11 mouse cellular contexts compared by ENCODE assay signal in genomic region chr1:37248406-37248805, GRCm38 (mm10). TPM values are rescaled to one million over a fixed set of nuclear protein-coding genes. Genes with fewer than 3 reads are reported as not detected.
DNase-seq lines count a peak whose midpoint lies in the region; ATAC-seq and TF ChIP-seq lines count a peak whose summit lies in the region.
"Had no signal": no experiment of that assay in that cellular context is flagged by ENCODE, and none has a peak within 500 bp of the region (broad histone marks: within the 10 kb centered on the region; RNA-seq: fewer than 3 reads in every experiment).

No protein-coding gene starts in this region.

- no peaks in the 10 kb centered on the region for H3K9me3 ChIP-seq in lung, embryonic 14.5 days (ENCODE audit: low read depth, low read length)
- H3K9me3 ChIP-seq in stomach, embryonic 16.5 days (replicated peaks; ENCODE audit: control insufficient read depth, low read length) = 0 out of 2 replicates have a peak, but pooled peaks cover 3% of the 10 kb centered on the region
- H3K9me3 ChIP-seq: embryonic facial prominence, embryonic 13.5 days; neural tube, embryonic 15.5 days had no signal

- H3K27ac ChIP-seq in lung, embryonic 14.5 days (ENCODE audit: low read depth) = no peak overlapping the region
- no peak overlapping the region for H3K27ac ChIP-seq in left cerebral cortex, adult 2 months
- H3K27ac ChIP-seq in stomach, embryonic 16.5 days (ENCODE audit: low read length) = no peak overlapping the region
- H3K27ac ChIP-seq: embryonic facial prominence, embryonic 13.5 days; macrophage; neural tube, embryonic 15.5 days had no signal

- H3K4me1 ChIP-seq in lung, embryonic 14.5 days (ENCODE audit: insufficient read depth) = no peaks in the 10 kb centered on the region
- H3K4me1 ChIP-seq in lung, adult 2 months (ENCODE audit: control insufficient read depth, insufficient read depth, low read length) = no peaks in the 10 kb centered on the region
- H3K4me1 ChIP-seq in stomach, embryonic 16.5 days (ENCODE audit: control insufficient read depth, insufficient read depth, low read length) = no peaks in the 10 kb centered on the region
- H3K4me1 ChIP-seq: neural tube, embryonic 15.5 days had no signal

- ATAC-seq in lung, embryonic 14.5 days (ENCODE audit: insufficient read depth) = no peak
- peak; percentile 59; the same call in 1 of the 2 replicates for ATAC-seq in stomach, embryonic 16.5 days (ENCODE audit: insufficient read depth, low FRiP score)

- 26% methylated on average over 2 of the region's 2 CpGs for WGBS in lung, embryonic 14.5 days
- WGBS in lung, adult 2 months = 12% methylated on average over 2 of the region's 2 CpGs
- 23% methylated on average over 2 of the region's 2 CpGs for WGBS in stomach, embryonic 16.5 days

- intact Hi-C loops in left cerebral cortex, adult 2 months (cut with DNase I) = no loop called here

- H3K9ac ChIP-seq in lung, embryonic 14.5 days = no peak overlapping the region
- no peak overlapping the region for H3K9ac ChIP-seq in stomach, embryonic 16.5 days (ENCODE audit: low read length)
- H3K9ac ChIP-seq: embryonic facial prominence, embryonic 13.5 days; neural tube, embryonic 15.5 days had no signal

- no peaks in the 10 kb centered on the region for H3K27me3 ChIP-seq in lung, embryonic 14.5 days (ENCODE audit: insufficient read depth, low read length)
- no peaks in the 10 kb centered on the region for H3K27me3 ChIP-seq in stomach, embryonic 16.5 days (ENCODE audit: control insufficient read depth, insufficient read depth, low read length)
- H3K27me3 ChIP-seq: embryonic facial prominence, embryonic 13.5 days; neural tube, embryonic 15.5 days had no signal

- no peak overlapping the region for H3K4me2 ChIP-seq in lung, embryonic 14.5 days
- H3K4me2 ChIP-seq in stomach, embryonic 16.5 days (ENCODE audit: low read depth, low read length) = no peak overlapping the region
- H3K4me2 ChIP-seq: embryonic facial prominence, embryonic 13.5 days; neural tube, embryonic 15.5 days had no signal

- no peaks in the 10 kb centered on the region for H3K36me3 ChIP-seq in lung, embryonic 14.5 days (ENCODE audit: insufficient read depth)
- H3K36me3 ChIP-seq in stomach, embryonic 16.5 days (ENCODE audit: control insufficient read depth, insufficient read depth, low read length) = no peaks in the 10 kb centered on the region
- H3K36me3 ChIP-seq: embryonic facial prominence, embryonic 13.5 days; neural tube, embryonic 15.5 days had no signal

- TF ChIP-seq POLR2A in lung, adult 2 months (IDR thresholded peaks at IDR 0.05; ENCODE audit: borderline replicate concordance, extremely low read depth, low read depth, low read length) = no peak

- H3K4me3 ChIP-seq in lung, embryonic 14.5 days (ENCODE audit: low read depth, low read length) = no peak overlapping the region
- H3K4me3 ChIP-seq in lung, adult 2 months (replicated peaks; ENCODE audit: extremely low read depth, low read depth, low read length) = no peak overlapping the region
- no peak overlapping the region for H3K4me3 ChIP-seq in left cerebral cortex, adult 2 months
- H3K4me3 ChIP-seq in stomach, embryonic 16.5 days (replicated peaks; ENCODE audit: low read length) = no peak overlapping the region
- H3K4me3 ChIP-seq: embryonic facial prominence, embryonic 13.5 days; neural tube, embryonic 15.5 days had no signal

- no peak for TF ChIP-seq CTCF in lung, embryonic 14.5 days (IDR thresholded peaks at IDR 0.05; ENCODE audit: low read depth)
- no peak for TF ChIP-seq CTCF in lung, adult 2 months (IDR thresholded peaks at IDR 0.05; ENCODE audit: insufficient read depth, low read length)
- TF ChIP-seq CTCF in left cerebral cortex, adult 2 months (IDR thresholded peaks at IDR 0.05) = no peak

- peak; percentile 15 to 32 for DNase-seq in cerebellum, postnatal 10 days
- DNase-seq in cerebellum, adult 9-11 months = no peak
- DNase-seq in lung, embryonic 14.5 days = peak; percentile 43
- DNase-seq in lung, adult 2 months = no peak
- DNase-seq in left cerebral cortex, adult 2 months (ENCODE audit: extremely low spot score in 1 of 2, low spot score in 2 of 2) = peak; percentile 28 to 39
- no peak for DNase-seq in B cell, adult 2 months
- DNase-seq in embryo, embryonic 11 days = no peak

RNA-seq across cellular contexts. Expression of gene Cnga3, which starts 34.2 kb away (rescaled TPM):
- polyA plus RNA-seq in lung, embryonic 14.5 days (2014; fragmentation: Nextera tagmentation; extraction: Ambion mirVana) = not detected in 2 replicates
- 0.05 TPM in 1 of 2 replicates, not detected in the other for polyA plus RNA-seq in lung, adult 2 months (2012; rRNA removed)
- under 1 TPM; 0.09 to 0.16 TPM for total RNA-seq in left cerebral cortex, adult 2 months (2021)
- 1.1 and 1.3 TPM in 2 replicates for polyA plus RNA-seq in stomach, embryonic 16.5 days (2015; fragmentation: Nextera tagmentation; extraction: Ambion mirVana)
- polyA plus RNA-seq: macrophage had no signal

RNA-seq across cellular contexts. Expression of gene Inpp4a, which starts 51.3 kb away (rescaled TPM):
- polyA plus RNA-seq in lung, embryonic 14.5 days (2014; fragmentation: Nextera tagmentation; extraction: Ambion mirVana) = 10.3 and 11.1 TPM in 2 replicates
- 21.6 and 24.7 TPM in 2 replicates for polyA plus RNA-seq in lung, adult 2 months (2012; rRNA removed)
- total RNA-seq in left cerebral cortex, adult 2 months (2021) = 100 to 1,000 TPM; 214 to 217 TPM
- 18.2 and 18.8 TPM in 2 replicates for polyA plus RNA-seq in stomach, embryonic 16.5 days (2015; fragmentation: Nextera tagmentation; extraction: Ambion mirVana)

Comparison
In these comparisons a context has a peak if more than half of its experiments do, and no peak if none do; other contexts are left out.
1. DNase-seq: peak in cerebellum, postnatal 10 days (2 of 2), lung, embryonic 14.5 days (single experiment) and left cerebral cortex, adult 2 months (2 of 2); none in cerebellum, adult 9-11 months (single experiment), lung, adult 2 months (single experiment), B cell, adult 2 months (0 of 2) and embryo, embryonic 11 days (single experiment).